Mouse (Mus musculus): ENCODE data around the gene Zeb2.

Zeb2 gene

DNA sequence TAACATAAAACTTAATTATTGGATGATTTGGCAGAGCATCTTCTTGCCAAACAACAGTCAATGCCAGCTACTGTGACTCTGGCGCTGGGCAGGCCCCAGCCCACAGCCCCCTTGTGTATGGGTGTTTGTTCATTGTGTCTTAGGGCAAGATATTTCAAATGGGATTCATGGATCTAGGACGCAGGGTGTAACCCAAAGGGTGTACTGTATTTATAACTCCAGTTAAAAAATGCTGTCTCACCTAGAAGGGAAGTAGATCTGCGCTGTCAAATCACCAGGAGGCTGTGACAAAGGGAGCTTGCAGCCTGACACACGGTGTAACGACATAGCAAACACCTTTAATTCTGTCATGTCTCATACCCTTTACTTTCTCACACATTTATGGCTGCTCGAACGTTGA lies 16.6 kb downstream of the Zeb2 start:
- in situ Hi-C loops (cut with MboI, MseI) = loop anchor here (25.0 kb wide), 3 partner anchors 763 to 1363 kb away; partner anchors contain the start of gene Arhgap15

DNA sequence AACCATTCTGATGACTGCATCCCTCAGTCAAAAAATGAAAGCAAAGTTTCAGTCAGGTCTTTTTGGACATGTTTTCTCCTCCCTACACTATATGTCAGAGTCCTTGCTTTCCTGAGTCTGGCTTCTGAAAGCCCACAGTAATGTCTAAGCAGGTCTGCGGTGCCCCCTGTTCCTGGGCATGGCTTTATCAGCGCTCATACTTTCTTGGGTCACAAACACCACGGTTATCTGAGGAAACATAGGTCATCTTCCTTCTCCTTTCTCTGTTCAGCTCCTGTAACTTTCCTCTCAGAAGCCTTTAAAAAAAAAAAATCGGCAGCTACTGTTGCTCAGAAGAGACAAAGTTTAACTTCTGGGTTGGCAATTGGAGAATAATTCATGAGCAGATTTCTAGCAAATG lies 17.2 kb downstream of the Zeb2 start:
- in situ Hi-C loops (cut with MboI, MseI) = loop anchor here (25.0 kb wide), 3 partner anchors 763 to 1363 kb away; partner anchors contain the start of gene Arhgap15

DNA sequence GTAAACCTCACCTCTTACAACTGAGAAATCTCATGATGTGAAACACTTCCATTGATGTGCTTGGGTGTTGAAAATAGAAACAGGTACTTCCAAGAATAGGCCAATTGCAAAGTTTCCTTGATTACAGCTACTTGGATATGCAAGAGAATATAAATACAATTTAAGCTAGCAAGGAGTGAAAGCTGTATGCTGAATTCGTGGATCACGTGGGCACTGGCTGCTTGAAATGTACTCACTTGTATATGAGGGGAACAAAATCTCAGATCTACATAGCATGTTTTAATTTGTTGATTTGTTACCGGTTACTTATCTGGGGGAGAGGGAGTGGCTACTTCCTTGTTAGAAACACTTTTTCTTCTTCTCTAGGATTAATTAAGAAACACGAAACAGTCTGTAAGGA lies 18.1 kb downstream of the Zeb2 start:
- in situ Hi-C loops (cut with MboI, MseI) = loop anchor here (25.0 kb wide), 1 partner anchor 1038 kb away; no protein-coding TSS in a partner anchor

DNA sequence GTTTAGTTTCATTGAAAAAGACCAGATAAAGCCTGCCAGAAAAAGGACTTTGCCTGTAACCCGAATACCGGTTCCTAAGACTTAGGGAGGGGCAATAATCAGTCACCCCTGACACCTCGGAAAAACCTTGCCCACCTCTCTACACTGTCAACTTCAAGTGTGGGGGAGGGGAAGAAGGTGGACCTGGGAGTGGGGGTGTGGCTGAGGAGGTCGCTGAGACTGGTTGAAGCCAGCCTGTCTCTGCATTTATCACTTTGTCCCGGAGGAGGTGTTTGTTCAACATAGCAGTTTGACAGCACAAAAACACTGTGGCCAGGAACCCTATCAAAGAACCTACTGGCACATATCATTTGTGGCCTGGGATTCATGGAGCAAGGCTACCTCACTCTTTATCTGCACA lies 19.2 kb downstream of the Zeb2 start:
- in situ Hi-C loops (cut with MboI, MseI) = loop anchor here (25.0 kb wide), 1 partner anchor 1039 kb away; no protein-coding TSS in a partner anchor

DNA sequence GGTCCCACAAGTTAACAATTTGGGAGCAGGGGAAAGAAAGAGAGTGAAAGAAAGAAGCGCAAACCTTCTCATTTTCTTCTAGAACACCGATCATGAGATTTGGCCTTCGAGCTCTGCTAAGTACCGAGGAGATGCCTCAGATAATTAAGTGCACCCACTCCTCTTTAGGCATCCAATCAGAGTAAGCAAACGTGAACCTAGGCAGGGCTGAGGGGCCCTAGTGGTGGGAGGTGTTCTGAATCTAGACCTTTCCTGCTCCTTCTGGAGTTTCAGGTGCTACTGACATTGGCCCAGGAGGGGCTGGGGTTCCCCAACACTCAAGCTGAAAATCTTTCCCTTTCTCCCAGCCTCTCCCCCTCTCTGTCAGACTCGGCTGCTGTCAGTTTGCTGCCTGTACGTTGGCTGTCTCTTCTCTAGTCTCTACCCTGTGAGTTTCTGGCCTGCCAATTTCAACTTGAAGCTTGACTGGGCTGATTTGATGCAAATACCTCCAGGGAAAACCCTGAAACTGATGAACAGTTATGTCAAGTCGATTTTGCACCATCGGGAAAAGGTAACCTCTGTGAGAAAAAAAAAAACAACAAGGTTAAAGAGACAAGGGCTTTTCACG lies 20.5 kb downstream of the Zeb2 start:
- in situ Hi-C loops (cut with MboI, MseI) = loop anchor here (25.0 kb wide), 1 partner anchor 1041 kb away; no protein-coding TSS in a partner anchor

DNA sequence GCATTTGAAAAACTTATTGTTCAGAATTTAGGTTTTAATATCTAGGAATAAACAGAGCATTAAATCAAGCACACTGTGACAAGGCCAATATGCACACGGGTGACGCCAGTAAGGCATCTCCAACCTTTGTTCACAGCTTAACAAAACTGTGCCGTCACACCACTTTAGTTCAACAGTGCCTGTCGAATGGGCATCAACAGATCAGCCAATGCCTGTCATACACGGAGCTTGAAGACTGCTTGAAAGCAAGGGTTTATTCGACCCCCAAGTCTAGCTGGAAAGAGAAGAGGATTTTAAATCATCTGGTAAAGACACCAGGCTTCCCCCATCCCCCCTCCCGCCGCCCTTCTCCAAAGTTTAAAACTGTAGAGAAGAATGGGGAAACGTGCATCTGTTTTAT lies 21.4 kb downstream of the Zeb2 start:
- in situ Hi-C loops (cut with MboI, MseI) = loop anchor here (25.0 kb wide), 1 partner anchor 1041 kb away; no protein-coding TSS in a partner anchor

DNA sequence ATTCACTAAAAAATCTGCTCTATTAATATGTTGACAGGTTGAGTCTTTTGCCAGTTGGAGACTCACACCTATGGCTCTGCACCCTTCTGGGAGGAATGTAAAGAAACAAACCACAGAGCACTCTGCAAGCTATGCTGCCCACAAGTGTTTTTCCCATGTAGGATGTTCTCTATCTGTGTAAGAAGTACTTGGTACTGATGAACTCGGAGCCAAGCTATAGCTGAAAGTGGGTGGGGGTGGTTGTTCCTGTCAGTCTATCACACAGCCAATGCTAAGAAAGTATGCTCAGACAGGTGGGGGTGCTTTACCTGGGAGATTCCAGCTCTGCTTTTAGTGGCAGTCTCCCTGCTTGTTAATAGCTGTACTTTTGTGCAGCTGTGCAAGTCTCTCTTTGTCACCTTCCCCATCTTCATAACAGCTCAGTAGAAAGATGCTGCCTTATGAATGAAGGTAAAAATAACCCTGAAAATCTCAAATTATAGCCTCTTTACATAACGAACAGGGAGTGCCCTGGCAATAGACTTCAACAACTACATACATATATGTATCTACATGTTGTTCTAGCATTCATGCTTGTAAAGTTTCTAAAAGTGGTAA lies 22.7 kb downstream of the Zeb2 start:
- in situ Hi-C loops (cut with MboI, MseI) = loop anchor here (25.0 kb wide), 1 partner anchor 1043 kb away; no protein-coding TSS in a partner anchor

DNA sequence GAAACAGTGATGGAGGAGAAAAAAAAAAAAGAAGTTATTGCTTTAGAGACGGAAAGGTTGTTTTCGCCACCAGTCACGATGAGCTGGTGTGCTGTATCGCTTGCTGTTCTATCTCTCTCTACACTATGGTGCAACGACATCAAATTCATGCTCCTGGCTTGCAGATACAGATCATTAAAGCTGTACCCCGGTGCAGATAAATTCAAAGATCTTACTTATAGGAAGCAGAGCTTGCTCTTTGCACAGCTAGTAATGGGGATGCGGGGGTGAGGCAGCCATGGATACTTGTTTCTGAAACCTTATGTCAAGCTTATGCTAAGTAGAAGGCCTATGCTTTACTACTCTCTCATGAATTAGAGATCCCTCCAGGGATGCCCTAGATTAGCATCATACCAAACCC lies 23.7 kb downstream of the Zeb2 start:
- in situ Hi-C loops (cut with MboI, MseI) = loop anchor here (25.0 kb wide), 1 partner anchor 1044 kb away; no protein-coding TSS in a partner anchor

DNA sequence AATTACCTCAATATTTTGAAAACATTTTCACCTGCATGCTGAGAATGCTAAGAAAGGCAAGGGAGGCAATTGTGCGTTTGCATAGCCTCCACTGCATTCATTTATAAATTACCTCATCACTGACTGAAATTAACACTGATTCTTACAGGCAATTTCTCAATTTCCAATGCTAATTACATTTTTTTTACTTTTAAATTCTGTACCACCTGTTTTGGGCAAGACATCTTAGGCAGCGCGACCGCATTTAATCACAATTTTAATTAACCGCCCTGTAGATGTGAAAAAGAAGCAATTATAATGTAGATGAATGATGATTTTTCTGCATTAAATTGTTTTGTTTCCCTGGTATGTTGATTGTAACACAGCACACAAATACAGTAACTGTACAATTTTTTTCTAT lies 24.5 kb downstream of the Zeb2 start:
- in situ Hi-C loops (cut with MboI, MseI) = loop anchor here (25.0 kb wide), 1 partner anchor 1045 kb away; no protein-coding TSS in a partner anchor

DNA sequence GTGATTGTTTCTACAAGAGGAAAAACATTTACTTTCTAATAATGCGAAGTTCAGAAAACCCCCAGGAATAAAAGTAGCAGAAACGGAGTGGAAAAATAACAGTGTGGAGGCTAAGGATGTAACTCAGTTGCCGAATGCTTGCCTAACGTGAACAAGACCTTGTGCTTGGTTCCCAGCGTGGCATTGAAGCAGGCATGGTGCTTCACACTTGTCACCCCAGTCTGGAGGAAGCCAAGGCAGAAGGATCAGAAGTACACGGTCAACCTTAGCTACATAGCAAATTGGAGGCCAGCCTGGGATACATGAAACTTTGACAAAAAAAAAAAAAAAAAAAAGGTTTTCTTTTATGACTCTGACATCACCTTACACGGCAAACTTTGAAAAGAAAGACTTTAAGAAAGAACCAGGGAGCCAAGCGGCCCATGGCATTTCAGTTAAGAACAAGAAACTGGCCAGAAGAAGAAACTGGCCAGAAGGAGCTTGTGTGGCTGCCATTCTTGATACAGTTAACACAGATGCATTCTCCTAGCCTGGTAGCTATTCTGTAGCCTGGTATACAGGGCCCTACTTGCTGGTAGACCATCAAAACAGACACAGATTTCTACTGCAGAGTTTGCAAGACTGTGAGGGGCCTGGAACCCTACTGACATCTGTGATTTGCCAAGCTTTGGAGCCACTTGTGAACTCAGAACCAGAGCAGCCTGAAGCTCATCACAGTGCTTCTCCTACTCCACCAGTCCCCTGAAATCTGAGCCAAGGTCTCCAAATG lies 26.5 kb downstream of the Zeb2 start:
- in situ Hi-C loops (cut with MboI, MseI) = loop anchor here (25.0 kb wide), 1 partner anchor 1047 kb away; no protein-coding TSS in a partner anchor

DNA sequence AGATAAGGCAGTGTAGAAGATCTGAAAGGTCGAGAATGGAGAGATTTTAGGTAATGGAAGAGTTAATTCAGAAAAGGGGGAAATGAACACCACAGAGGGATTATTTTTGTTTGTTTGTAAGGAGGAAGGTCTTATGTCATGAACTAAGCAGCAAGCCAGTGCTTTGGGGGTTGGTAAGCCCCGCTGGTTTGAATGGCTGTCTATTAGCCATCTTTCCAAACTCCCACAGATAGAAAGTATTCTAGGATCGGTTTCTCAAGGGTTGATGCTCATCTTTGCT lies 28.0 kb downstream of the Zeb2 start:
- in situ Hi-C loops (cut with MboI, MseI) = loop anchor here (25.0 kb wide), 1 partner anchor 1048 kb away; no protein-coding TSS in a partner anchor

DNA sequence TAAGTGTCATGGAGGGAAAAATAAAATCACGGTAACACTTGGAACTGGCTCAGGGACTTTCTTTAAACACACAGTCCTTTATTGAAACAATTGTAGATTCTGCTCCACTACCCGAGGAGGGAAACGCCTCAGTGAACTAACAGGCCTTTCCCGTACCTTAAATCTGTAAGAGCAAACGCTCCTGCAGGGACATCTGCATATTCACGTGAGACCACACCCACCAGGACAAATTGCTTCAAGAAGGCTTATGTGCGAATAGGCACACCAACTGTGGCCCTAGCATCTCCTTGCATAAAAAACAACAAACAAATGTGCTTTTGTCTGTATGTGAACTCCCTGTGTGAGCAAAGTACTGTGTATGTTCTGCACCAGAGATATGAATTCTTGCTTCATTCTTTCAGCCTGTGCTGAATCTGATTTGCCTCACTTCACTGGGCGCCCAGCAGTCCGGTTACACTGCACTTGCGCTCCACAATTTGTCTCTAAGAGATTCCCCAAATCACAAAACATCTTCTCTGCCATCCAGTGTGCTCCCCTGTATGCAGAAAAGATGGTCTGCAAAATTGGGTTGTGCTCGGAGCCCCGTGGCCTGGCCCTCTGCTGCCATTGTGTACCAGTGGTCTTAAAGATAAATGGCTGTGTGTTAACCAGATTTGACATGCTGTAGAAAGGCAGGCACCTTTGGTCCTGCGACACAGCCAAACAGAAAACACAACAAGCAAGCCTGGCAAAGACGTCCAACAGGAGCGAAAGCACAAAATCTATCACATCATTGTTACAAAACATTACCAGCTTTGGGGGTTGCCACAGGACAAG lies 28.6 kb downstream of the Zeb2 start:
- in situ Hi-C loops (cut with MboI, MseI) = loop anchor here (25.0 kb wide), 1 partner anchor 1049 kb away; no protein-coding TSS in a partner anchor

DNA sequence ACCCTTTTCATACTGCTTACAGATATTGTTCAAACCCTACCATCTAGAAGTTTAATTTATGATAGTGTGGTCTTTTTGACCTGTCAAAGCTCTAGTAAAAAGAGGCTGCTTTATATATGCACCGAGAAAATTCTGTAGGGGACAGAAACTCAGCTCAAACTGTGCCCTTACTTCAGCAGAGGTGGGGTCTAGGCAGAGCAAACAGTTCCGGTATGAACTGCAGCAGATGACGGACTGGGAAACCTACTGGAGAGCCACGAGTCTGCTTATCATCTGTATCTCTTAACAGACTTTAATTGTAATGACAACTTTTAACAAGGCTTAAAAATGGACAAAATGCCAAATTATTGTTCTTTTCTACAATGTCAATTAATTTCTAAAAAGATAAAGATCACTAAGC lies 30.0 kb downstream of the Zeb2 start:
- in situ Hi-C loops (cut with MboI, MseI) = loop anchor here (25.0 kb wide), 1 partner anchor 1050 kb away; no protein-coding TSS in a partner anchor

DNA sequence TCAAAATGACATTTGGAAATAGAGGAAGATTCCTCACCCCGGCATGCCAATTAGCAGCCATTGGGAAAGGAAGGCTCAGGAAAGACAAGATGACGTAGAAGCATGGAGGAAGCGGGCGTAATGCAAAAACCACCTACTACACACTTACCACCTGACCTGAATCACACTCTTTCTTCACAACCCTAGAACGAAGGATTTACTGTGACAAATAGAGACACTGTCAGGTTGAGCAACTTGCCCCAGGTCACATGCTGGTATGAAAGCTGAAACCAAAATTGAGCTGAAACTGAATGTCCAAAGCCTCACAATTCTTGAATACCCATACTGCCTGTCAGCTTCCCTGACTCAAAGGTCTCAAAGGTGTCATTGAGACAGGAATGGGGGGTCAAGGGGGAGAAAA lies 31.5 kb downstream of the Zeb2 start:
- in situ Hi-C loops (cut with MboI, MseI) = loop anchor here (25.0 kb wide), 1 partner anchor 1052 kb away; no protein-coding TSS in a partner anchor

DNA sequence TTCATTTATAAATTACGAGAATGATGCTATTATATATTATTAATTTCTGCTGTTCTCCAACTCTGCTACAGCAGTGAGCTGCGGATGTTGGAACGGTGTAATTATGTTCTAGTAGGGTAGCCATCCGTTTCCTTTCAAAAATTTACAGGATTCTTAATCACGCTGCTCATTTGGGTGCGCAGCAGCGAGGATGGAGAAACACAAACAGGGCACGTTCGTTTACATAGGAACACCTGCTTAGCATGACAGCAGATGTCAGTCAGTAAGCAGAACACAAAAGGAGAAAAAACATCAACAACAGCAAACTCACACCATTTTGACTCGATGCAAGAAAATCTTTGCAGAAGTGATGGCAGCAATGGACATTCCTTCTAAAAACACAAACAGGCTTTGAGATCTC lies 34.2 kb downstream of the Zeb2 start:
- in situ Hi-C loops (cut with MboI, MseI) = loop anchor here (25.0 kb wide), 1 partner anchor 1054 kb away; no protein-coding TSS in a partner anchor

DNA sequence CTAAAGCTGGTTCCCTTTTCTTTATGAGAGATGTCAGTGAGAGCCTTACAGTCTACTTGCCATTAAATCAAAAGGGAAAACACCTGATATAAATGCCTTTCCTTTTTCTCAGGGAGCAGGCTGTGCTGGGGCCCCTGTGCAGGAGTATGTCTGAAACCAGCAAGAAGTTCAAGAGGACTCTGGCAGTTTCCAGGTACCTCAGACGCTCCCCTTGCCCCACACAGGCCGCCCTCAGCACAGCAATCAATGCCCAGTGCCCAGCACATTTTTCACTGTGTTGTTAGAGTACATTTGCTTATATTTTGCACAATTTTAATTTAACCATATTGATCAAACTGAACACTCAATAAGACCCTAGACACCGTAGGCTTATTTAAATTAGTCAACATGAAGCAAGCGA lies 35.6 kb downstream of the Zeb2 start:
- in situ Hi-C loops (cut with MboI, MseI) = loop anchor here (25.0 kb wide), 1 partner anchor 1056 kb away; no protein-coding TSS in a partner anchor

DNA sequence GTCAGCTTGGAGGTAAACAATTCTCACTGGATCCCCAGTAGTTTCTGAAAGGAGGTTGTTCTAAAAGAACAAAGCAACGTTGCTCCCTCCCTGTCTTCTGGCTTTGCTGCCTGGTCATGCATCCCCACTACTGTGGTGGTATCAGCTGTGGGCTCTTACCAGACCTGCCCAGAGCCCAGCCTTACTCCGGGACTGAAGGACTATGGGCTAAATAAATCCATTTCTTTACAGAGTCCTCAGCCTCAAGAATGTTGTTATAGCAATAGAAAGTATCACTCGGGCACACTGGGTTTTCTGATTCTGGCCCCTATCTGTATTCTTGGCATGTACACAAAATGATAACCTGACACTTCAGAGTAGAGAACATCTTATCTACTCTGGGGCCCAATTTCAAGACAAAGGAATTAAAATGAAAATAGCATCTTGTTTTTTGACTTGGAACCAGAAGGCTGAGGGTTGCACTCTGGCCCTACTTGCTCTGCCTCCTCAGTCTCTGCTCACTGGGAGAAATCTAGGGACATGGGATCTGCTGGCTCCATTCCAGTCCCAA lies 39.2 kb downstream of the Zeb2 start:
- in situ Hi-C loops (cut with MboI, MseI) = loop anchor here (25.0 kb wide), 1 partner anchor 1059 kb away; no protein-coding TSS in a partner anchor

DNA sequence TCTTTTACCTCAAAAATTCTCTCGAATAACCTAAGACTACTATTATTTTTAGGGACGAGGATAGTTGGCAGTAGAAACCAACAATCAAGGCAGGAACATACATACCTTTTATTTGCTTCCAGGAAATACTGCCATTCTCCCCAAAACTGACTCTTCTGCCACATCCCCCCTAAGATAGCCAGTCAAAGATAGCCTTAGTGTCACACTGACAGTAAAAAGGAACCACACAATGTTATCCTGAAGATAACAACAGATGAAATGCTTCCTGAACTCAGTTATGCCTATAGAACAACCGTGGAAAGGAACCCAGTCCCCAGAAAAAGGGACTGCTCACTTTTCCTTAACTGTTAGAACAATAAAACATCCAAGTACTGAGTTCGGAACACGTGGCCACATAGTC lies 39.8 kb downstream of the Zeb2 start:
- in situ Hi-C loops (cut with MboI, MseI) = loop anchor here (25.0 kb wide), 1 partner anchor 1060 kb away; no protein-coding TSS in a partner anchor

DNA sequence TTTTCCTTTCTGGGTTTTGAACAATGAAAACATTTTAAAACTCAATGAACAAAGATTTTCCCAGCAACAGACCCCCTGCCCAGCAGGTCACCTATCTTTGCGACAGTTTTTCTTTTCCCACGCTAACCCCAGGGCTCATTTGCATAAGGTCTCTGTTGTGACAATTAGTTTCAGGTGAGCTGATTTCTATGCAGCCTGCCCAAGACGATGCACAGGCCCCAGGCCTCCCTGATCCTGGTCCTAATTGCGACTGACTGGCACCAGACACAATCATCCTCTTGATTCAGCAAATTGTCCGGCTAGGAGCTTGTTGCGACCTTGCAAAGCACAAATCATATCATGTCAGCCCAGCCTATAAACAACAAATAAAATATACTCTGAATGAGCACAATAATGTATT lies 44.2 kb downstream of the Zeb2 start:
- in situ Hi-C loops (cut with MboI, MseI) = no loop called here

DNA sequence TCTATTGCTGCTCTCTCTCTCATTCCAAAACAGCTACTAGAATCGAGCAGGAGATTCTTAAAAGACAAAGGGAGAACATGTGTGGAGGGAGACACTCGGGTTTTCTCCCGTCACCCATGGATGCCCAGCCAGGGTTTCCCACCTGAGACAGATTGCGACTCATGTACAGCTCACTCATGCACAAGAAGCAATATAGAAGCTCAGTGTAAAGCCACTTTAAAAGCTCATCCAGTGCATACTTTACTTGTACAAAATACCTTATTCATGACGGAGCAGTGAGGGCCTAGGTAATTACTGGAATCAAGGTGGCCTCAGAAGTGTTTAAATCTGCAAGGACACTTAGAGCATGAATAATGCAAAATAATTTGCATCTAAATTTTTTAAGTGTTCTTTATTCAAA lies 45.9 kb downstream of the Zeb2 start:
- in situ Hi-C loops (cut with MboI, MseI) = no loop called here

Data from T-helper 2 cell (primary cell).